Mouse (Mus musculus) small intestine, adult 2 months (tissue): ENCODE data around the gene Zp1. TPM values are rescaled to one million over a fixed set of nuclear protein-coding genes. Genes with fewer than 3 reads are reported as not detected.

ENCODE experiments used
- H3K27ac ChIP-seq: fragments of 200-500 bp; 2 replicates; pipeline ENCODE4 v1.5.1; 2012; ENCODE audit warnings: low read depth, low read length, control low read depth, inconsistent platforms; ENCODE audit not compliant: insufficient read depth
- H3K27me3 ChIP-seq: fragments of 200-500 bp; 2 replicates; pipeline ENCODE4 v1.6.1; 2012; ENCODE audit warnings: mild to moderate bottlenecking, moderate library complexity, low read length, inconsistent platforms; ENCODE audit not compliant: control insufficient read depth, insufficient read depth
- H3K36me3 ChIP-seq: fragments of 200-500 bp; 2 replicates; pipeline ENCODE4 v1.6.1; 2012; ENCODE audit warnings: mild to moderate bottlenecking, low read length, control low read depth, inconsistent platforms; ENCODE audit not compliant: control insufficient read depth, insufficient read depth
- H3K4me1 ChIP-seq: fragments of 200-500 bp; 2 replicates; pipeline ENCODE4 v1.6.1; 2012; ENCODE audit warnings: low read length, inconsistent platforms, mixed read lengths; ENCODE audit not compliant: control insufficient read depth, insufficient read depth, insufficient read length
- H3K4me3 ChIP-seq: fragments of 200-500 bp; 2 replicates; pipeline ENCODE4 v1.5.1; 2012; ENCODE audit warnings: low read depth, mild to moderate bottlenecking, control low read depth, inconsistent platforms, low read length, moderate library complexity
- CTCF ChIP-seq: fragments of 200-500 bp; IDR thresholded peaks from 2 replicates; pipeline ENCODE4 v1.5.1; 2012; ENCODE audit warnings: low read depth, mild to moderate bottlenecking, control low read depth, inconsistent platforms, low read length, moderate library complexity, mixed read lengths; ENCODE audit not compliant: insufficient replicate concordance, insufficient read length; ENCODE audit errors: extremely low read depth
- POLR2A ChIP-seq: fragments of 200-500 bp; IDR thresholded peaks from 2 replicates; pipeline ENCODE4 v1.6.1; 2012; ENCODE audit warnings: low read depth, mild to moderate bottlenecking, control low read depth, inconsistent platforms, low read length, moderate library complexity
- WGBS: fragments of 180-500 bp; shearing (Covaris S2); methylation state at CpG from one replicate; pipeline ENCODE4 v1.1.7; 2018; 5-methylcytosine and 5-hydroxymethylcytosine counted together
- polyA plus RNA-seq: library from polyadenylated mRNA; depleted of rRNA; stranded (reverse); fragments of >200 nt; gene quantifications from 2 replicates; pipeline ENCODE4 v1.2.3, GENCODE M21; 2012

The Zp1 gene
- polyA plus RNA-seq, 1 experiment: 0.14 TPM

DNA sequence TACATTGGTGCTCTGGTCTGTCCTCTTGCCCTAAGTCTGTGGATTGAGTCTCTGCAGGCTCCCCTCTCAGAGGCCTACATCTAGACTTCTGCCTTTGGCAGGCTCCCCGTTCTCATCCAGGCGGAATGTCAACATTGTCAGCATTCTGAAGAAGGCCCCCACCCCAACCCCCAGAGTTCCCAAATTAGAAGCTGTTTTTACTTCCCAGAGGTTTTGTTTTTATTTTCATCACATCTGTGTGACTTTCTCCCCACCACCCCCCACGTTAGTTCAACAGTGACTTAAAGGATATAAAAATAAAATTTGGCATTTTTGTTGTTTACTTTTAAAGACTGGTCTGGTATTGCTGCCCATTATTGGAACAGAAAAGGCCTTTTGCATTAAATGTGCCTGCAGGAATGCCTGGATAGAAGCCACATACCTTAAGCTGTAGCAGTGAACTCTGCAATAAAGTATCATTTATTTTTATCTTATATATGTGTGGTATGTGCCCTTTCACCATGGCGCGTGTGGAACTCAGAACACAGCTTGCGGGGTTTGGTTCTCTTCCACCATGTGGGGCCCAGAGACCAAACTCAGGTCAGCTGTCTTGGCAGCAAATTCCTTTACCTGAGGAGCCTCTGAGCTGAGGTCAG lies 11.2 kb downstream of the Zp1 start:
- 78% methylated on average over 6 of the region's 6 CpGs for WGBS
- no peak for TF ChIP-seq CTCF
- TF ChIP-seq POLR2A: no peak
- Histone ChIP-seq H3K27ac (no peak overlapping the region; the same call in 1 of the 2 replicates), H3K27me3 (no peaks in the 10 kb centered on the region), H3K4me1 (0 out of 2 replicates have a peak, but pooled peaks cover 2% of the 10 kb centered on the region), H3K4me3 (no peak overlapping the region), H3K36me3 (peaks cover 10% of the 10 kb centered on the region)

DNA sequence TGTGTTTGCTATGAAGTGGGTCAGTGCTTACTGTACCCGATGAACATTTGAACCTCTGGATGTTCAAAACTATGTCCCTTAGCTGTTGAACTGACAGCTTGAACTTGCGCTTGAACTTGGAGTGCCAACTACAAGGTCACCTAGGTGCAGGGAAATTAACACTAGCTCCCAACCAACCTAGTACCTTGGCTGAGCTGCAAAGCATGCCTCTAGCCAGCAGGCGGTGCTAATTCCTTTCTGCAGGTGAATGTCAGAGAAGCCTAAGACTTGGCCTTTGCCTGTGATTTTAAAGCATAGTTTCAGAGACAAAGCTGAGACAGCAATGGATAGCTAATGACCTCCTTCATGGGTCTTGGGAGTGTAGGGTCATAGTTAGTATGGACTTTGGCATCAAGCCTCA lies 12.5 kb downstream of the Zp1 start:
- Histone ChIP-seq H3K36me3 (peaks cover 21% of the 10 kb centered on the region), H3K27me3 (no peaks in the 10 kb centered on the region), H3K4me3 (no peak overlapping the region), H3K27ac (no peak overlapping the region), H3K4me1 (0 out of 2 replicates have a peak, but pooled peaks cover 2% of the 10 kb centered on the region)
- TF ChIP-seq CTCF: peak; percentile 80; the same call in 1 of the 2 replicates
- TF ChIP-seq POLR2A: no peak
- WGBS: 35% methylated on average over 3 of the region's 3 CpGs

DNA sequence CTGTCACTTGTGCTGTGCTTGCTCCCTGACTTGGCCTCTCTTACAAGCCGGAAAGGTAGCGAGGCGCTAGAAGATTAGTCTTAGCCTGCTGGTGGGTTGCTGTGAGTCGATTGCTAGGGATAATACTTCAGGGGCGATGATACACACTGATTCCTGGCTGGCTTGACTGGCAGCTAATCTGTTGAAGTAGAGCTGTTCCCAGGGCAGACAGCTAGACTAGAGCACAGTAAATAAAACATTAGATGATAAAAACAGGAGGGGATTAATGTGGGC lies 14.8 kb downstream of the Zp1 start:
- TF ChIP-seq POLR2A: no peak
- no peak for TF ChIP-seq CTCF
- Histone ChIP-seq H3K36me3 (peaks cover 41% of the 10 kb centered on the region), H3K27me3 (no peaks in the 10 kb centered on the region), H3K4me3 (no peak overlapping the region), H3K27ac (peak overlapping the region; percentile 58), H3K4me1 (0 out of 2 replicates have a peak, but pooled peaks cover 2% of the 10 kb centered on the region)
- 74% methylated on average over 5 of the region's 5 CpGs for WGBS

DNA sequence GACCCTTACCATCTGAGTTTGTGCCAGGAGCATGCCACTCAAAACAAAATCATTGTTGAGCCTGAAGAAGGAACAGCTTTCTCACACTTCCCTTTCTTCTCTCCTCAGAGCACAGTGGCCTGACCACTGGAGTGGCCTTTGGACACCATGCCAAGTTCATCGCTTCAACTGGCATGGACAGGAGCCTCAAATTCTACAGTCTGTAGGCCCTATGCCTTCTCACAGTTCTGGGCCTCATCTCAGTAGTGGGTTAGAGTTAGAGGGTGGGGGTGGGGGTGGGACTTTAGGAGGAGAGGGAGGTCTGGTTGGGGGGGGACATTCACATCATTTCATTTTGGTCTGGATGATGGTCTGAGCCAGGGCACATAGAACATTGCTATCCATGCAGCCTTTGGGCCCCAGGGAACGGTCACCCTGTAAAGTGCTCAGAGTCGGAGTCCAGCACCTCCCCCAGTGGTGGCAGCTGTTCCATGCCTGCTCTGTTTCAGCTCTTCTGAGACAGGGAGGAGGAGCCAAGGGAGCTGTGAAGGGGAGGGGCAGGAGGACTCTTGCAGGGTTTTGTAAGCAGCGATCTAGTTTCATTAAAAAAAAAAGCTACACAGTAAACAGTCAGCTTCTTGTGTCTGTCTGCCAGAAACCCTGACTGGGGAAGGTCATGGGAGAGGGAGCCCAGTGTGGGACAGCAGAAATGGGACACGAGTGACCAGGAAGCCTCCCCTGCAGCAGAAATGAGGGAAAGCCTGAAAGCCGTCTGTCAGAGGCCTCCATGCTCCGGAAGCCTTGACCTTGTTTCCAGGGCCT lies 15.3 kb downstream of the Zp1 start:
- H3K27ac ChIP-seq: peak overlapping the region; percentile 58
- TF ChIP-seq POLR2A: no peak
- TF ChIP-seq CTCF: no peak
- no peak overlapping the region for H3K4me3 ChIP-seq
- peaks cover 47% of the 10 kb centered on the region for H3K36me3 ChIP-seq
- 54% methylated on average over 7 of the region's 7 CpGs for WGBS
- 0 out of 2 replicates have a peak, but pooled peaks cover 2% of the 10 kb centered on the region for H3K4me1 ChIP-seq
- no peaks in the 10 kb centered on the region for H3K27me3 ChIP-seq

DNA sequence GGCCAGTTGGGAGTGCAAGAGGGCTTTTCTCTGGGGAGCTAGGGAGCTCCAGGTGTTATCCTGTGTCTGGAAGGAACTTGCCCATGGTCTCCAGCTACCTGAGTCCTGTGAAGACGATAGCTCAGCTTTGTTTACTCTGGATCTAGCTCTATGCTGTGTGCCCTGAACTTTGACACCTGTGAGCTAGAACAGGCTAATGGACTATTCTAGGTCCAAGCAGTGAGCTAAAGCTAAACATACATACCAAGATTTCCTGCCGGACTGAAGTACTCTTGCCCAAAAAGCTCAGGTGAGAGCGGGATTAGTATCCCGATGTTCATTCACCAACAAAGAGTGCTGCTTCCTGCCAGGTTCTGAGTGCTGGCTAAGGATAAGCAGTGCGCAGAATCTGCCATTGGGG lies 15.9 kb downstream of the Zp1 start:
- TF ChIP-seq POLR2A (no peak), CTCF (no peak)
- Histone ChIP-seq H3K36me3 (peaks cover 52% of the 10 kb centered on the region), H3K4me3 (no peak overlapping the region), H3K27me3 (no peaks in the 10 kb centered on the region), H3K27ac (no peak overlapping the region; the same call in 1 of the 2 replicates), H3K4me1 (0 out of 2 replicates have a peak, but pooled peaks cover 2% of the 10 kb centered on the region)
- WGBS: 64% methylated on average over 5 of the region's 5 CpGs

DNA sequence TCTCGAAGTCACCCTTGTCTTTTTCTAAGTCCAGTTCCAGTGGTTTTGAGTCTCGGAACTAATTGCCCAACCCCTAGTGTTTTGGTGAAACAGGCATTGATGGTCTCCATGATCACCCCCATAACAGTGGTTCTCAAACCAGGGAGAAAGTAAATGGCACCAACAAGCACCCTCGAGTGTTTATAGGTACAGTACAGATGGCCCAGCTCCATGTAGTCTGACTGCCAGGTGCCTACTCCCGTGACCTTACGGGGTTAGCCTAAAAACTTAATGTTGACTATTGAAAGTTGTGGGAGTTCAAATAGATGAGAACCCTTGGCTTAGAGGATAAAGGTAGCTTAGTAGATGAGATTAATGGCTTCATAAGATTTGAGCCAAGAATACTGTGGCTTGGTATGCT lies 19.4 kb downstream of the Zp1 start:
- Histone ChIP-seq H3K27ac (no peak overlapping the region), H3K27me3 (no peaks in the 10 kb centered on the region), H3K4me1 (peaks cover 2% of the 10 kb centered on the region; the same call in 1 of the 2 replicates), H3K4me3 (no peak overlapping the region), H3K36me3 (peaks cover 63% of the 10 kb centered on the region)
- TF ChIP-seq POLR2A: no peak
- no peak for TF ChIP-seq CTCF
- 79% methylated on average over 5 of the region's 5 CpGs for WGBS

DNA sequence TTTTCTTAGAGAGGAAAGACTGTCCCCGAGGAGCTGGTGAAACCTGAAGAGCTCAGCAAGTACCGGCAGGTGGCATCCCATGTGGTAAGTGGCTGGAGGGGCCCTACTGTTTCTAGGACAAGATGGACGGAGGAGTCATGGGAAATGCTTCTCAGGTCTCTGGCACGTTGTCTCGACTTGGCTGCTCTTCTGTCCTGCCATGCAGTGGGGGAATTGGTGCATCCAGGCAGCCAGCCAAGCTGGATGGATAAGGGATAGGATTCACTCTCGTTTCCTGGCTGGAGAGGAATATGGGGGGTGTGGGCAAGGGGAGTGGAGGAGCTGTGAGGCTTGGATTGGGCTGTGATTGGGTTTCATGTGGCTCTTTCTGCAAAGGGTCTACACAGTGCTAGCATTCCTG lies 20.1 kb downstream of the Zp1 start:
- WGBS: 52% methylated on average over 6 of the region's 6 CpGs
- no peaks in the 10 kb centered on the region; the same call in 1 of the 2 replicates for H3K4me1 ChIP-seq
- peaks cover 60% of the 10 kb centered on the region for H3K36me3 ChIP-seq
- no peaks in the 10 kb centered on the region for H3K27me3 ChIP-seq
- H3K27ac ChIP-seq: no peak overlapping the region
- TF ChIP-seq CTCF (no peak), POLR2A (no peak)
- no peak overlapping the region for H3K4me3 ChIP-seq
